Mouse (Mus musculus) embryonic facial prominence, embryonic 11.5 days (tissue): ENCODE measurements around the gene Rere. TPM values are rescaled to one million over a fixed set of nuclear protein-coding genes. Genes with fewer than 3 reads are reported as not detected.

Source experiments
- ATAC-seq: fragments of 200-750 bp; cut with Nextera tagmentation; replicated peaks from 2 replicates; pipeline ENCODE4 v1.8.0; 2017; ENCODE audit warnings: low read depth; ENCODE audit not compliant: insufficient number of reproducible peaks, low FRiP score, low TSS enrichment
- DNase-seq: peaks from one replicate; pipeline ENCODE4 v3.0.0-alpha.2; 2015; ENCODE audit warnings: low spot score
- H3K27ac ChIP-seq: fragments of 300-500 bp; sonication (generic); replicated peaks from 2 replicates; pipeline ENCODE4 v1.5.1; 2014; ENCODE audit warnings: mild to moderate bottlenecking, low read depth, low read length, control low read depth
- H3K27me3 ChIP-seq: fragments of 300-500 bp; sonication (generic); 2 replicates; pipeline ENCODE4 v1.6.1; 2014; ENCODE audit warnings: mild to moderate bottlenecking, low read length, moderate library complexity, mixed read lengths; ENCODE audit not compliant: control insufficient read depth, insufficient read depth
- H3K36me3 ChIP-seq: fragments of 300-500 bp; sonication (generic); replicated peaks from 2 replicates; pipeline ENCODE4 v1.6.1; 2014; ENCODE audit warnings: low read depth, mild to moderate bottlenecking, low read length, moderate library complexity, mixed read lengths; ENCODE audit not compliant: control insufficient read depth, insufficient read depth
- H3K4me1 ChIP-seq: fragments of 300-500 bp; sonication (generic); 2 replicates; pipeline ENCODE4 v1.6.1; 2014; ENCODE audit warnings: low read length, mixed read lengths; ENCODE audit not compliant: control insufficient read depth, insufficient read depth
- H3K4me2 ChIP-seq: fragments of 300-500 bp; sonication (generic); 2 replicates; pipeline ENCODE4 v1.6.1; 2014; ENCODE audit warnings: low read depth, mild to moderate bottlenecking, control low read depth, low read length, moderate library complexity
- H3K4me3 ChIP-seq: fragments of 300-500 bp; sonication (generic); 2 replicates; pipeline ENCODE4 v1.5.1; 2014; ENCODE audit warnings: low read depth, low read length, control low read depth
- H3K9ac ChIP-seq: fragments of 300-500 bp; sonication (generic); replicated peaks from 2 replicates; pipeline ENCODE4 v1.6.1; 2014; ENCODE audit warnings: mild to moderate bottlenecking, control low read depth, low read length
- H3K9me3 ChIP-seq: fragments of 300-500 bp; sonication (generic); replicated peaks from 2 replicates; pipeline ENCODE4 v1.6.1; 2016; ENCODE audit warnings: mild to moderate bottlenecking, low read length, inconsistent platforms, mixed read lengths; ENCODE audit not compliant: control insufficient read depth
- WGBS: fragments of 180-500 bp; shearing (Covaris S2); extraction: QIAGEN DNeasy Blood & Tissue Kit; methylation state at CpG from one replicate; pipeline ENCODE4 v1.1.7; 2014; 5-methylcytosine and 5-hydroxymethylcytosine counted together
- polyA plus RNA-seq: library from polyadenylated mRNA; unstranded; fragments of >200 nt; fragmentation: Nextera tagmentation; extraction: Ambion mirVana; gene quantifications from 2 replicates; pipeline ENCODE4 v1.2.1, GENCODE M21; 2014

Rere gene
- polyA plus RNA-seq, 1 experiment from 2014 or later: 22.9 TPM

- peak overlapping the region; percentile 80 for H3K4me2 ChIP-seq
- no peaks in the 10 kb centered on the region for H3K9me3 ChIP-seq
- peak overlapping the region; percentile 62 for H3K4me3 ChIP-seq
- H3K9ac ChIP-seq: peak overlapping the region; percentile 74
- DNase-seq: peak; percentile 75
- peak; percentile 80 for ATAC-seq
- WGBS: under 1% methylated on average over 73 of the region's 73 CpGs
- peaks cover 6% of the 10 kb centered on the region; the same call in 1 of the 2 replicates for H3K4me1 ChIP-seq
- peak overlapping the region; percentile 63 for H3K27ac ChIP-seq
- H3K36me3 ChIP-seq: no peaks in the 10 kb centered on the region
- H3K27me3 ChIP-seq: no peaks in the 10 kb centered on the region
Observed at GRCm38 (mm10) chr4:150569135-150569833, 287.8 kb downstream of the Rere start.

- no peaks in the 10 kb centered on the region for H3K36me3 ChIP-seq
- peak overlapping the region; percentile 63 for H3K27ac ChIP-seq
- peak overlapping the region; percentile 74 for H3K9ac ChIP-seq
- H3K4me1 ChIP-seq: peaks cover 6% of the 10 kb centered on the region; the same call in 1 of the 2 replicates
- peak; percentile 63 for DNase-seq
- no peaks in the 10 kb centered on the region for H3K9me3 ChIP-seq
- 3% methylated on average over 27 of the region's 27 CpGs for WGBS
- H3K27me3 ChIP-seq: no peaks in the 10 kb centered on the region
- H3K4me3 ChIP-seq: peak overlapping the region; percentile 62
- H3K4me2 ChIP-seq: peak overlapping the region; percentile 80
- ATAC-seq: peak; percentile 58; the same call in 1 of the 2 replicates
Observed at GRCm38 (mm10) chr4:150569834-150570571, 288.6 kb downstream of the Rere start.

GRCm38 (mm10) chr4:150570793-150571192 lies 289.3 kb downstream of the Rere start:
- peaks cover 6% of the 10 kb centered on the region; the same call in 1 of the 2 replicates for H3K4me1 ChIP-seq
- no peak overlapping the region for H3K27ac ChIP-seq
- whole genome bisulfite sequencing: 44% methylated on average over 2 of the region's 2 CpGs
- H3K36me3 ChIP-seq: no peaks in the 10 kb centered on the region
- DNase-seq (no peak), ATAC-seq (no peak)
- no peak overlapping the region for H3K4me3 ChIP-seq
- H3K9ac ChIP-seq: no peak overlapping the region
- H3K9me3 ChIP-seq: no peaks in the 10 kb centered on the region
- peak overlapping the region; percentile 7; the same call in 1 of the 2 replicates for H3K4me2 ChIP-seq
- no peaks in the 10 kb centered on the region for H3K27me3 ChIP-seq

- H3K9me3 ChIP-seq: no peaks in the 10 kb centered on the region
- 64% methylated on average over 7 of the region's 7 CpGs for WGBS
Observed at GRCm38 (mm10) chr4:150572104-150572691, 290.8 kb downstream of the Rere start.

GRCm38 (mm10) chr4:150572938-150573337 lies 291.5 kb downstream of the Rere start:
- no peak for ATAC-seq
- no peak overlapping the region for H3K27ac ChIP-seq
- WGBS: 95% methylated on average over 4 of the region's 4 CpGs
- H3K4me3 ChIP-seq: no peak overlapping the region
- no peaks in the 10 kb centered on the region for H3K36me3 ChIP-seq
- DNase-seq: no peak
- H3K4me1 ChIP-seq: peaks cover 6% of the 10 kb centered on the region; the same call in 1 of the 2 replicates
- H3K27me3 ChIP-seq: no peaks in the 10 kb centered on the region
- H3K4me2 ChIP-seq: no peak overlapping the region
- H3K9me3 ChIP-seq: no peaks in the 10 kb centered on the region
- H3K9ac ChIP-seq: no peak overlapping the region

More at GRCm38 (mm10) chr4:150572104-150572691, 290.8 kb downstream of the Rere start:
- no peaks in the 10 kb centered on the region for H3K27me3 ChIP-seq
- ATAC-seq (no peak), DNase-seq (no peak)
- no peak overlapping the region for H3K4me3 ChIP-seq
- H3K4me1 ChIP-seq: peaks cover 6% of the 10 kb centered on the region; the same call in 1 of the 2 replicates
- H3K9ac ChIP-seq: no peak overlapping the region
- H3K4me2 ChIP-seq: no peak overlapping the region
- H3K36me3 ChIP-seq: no peaks in the 10 kb centered on the region
- H3K27ac ChIP-seq: no peak overlapping the region

- Histone ChIP-seq H3K27me3 (no peaks in the 10 kb centered on the region), H3K4me3 (no peak overlapping the region), H3K27ac (no peak overlapping the region), H3K36me3 (no peaks in the 10 kb centered on the region), H3K4me1 (peaks cover 2% of the 10 kb centered on the region; the same call in 1 of the 2 replicates), H3K9ac (no peak overlapping the region), H3K9me3 (no peaks in the 10 kb centered on the region), H3K4me2 (no peak overlapping the region)
- ATAC-seq (no peak), DNase-seq (no peak)
- 82% methylated on average over 3 of the region's 3 CpGs for WGBS
Observed at GRCm38 (mm10) chr4:150575363-150576092, 294.1 kb downstream of the Rere start.

- WGBS: 90% methylated on average over 3 of the region's 3 CpGs
- Histone ChIP-seq H3K27me3 (no peaks in the 10 kb centered on the region), H3K27ac (no peak overlapping the region), H3K4me2 (no peak overlapping the region), H3K4me3 (no peak overlapping the region), H3K4me1 (no peaks in the 10 kb centered on the region), H3K9me3 (no peaks in the 10 kb centered on the region), H3K9ac (no peak overlapping the region), H3K36me3 (no peaks in the 10 kb centered on the region)
- no peak for DNase-seq
- ATAC-seq: no peak
Observed at GRCm38 (mm10) chr4:150576339-150576738, 294.9 kb downstream of the Rere start.
